Mouse (Mus musculus) heart, embryonic 11.5 days (tissue): Measurements from ENCODE around the gene Slc4a10. TPM values are rescaled to one million over a fixed set of nuclear protein-coding genes. Genes with fewer than 3 reads are reported as not detected.
"Not testable (repeated sequence)": the region's sequence is repeated elsewhere in the genome, so short reads cannot be mapped to it uniquely, and the experiment has no call there.

Experiments used
- ATAC-seq: fragments of 200-750 bp; cut with Nextera tagmentation; replicated peaks from 2 replicates; pipeline ENCODE4 v1.8.0; 2017; ENCODE audit warnings: moderate library complexity; ENCODE audit not compliant: insufficient number of reproducible peaks, low FRiP score, low TSS enrichment
- H3K27ac ChIP-seq: fragments of 300-500 bp; sonication (generic); 2 replicates; pipeline ENCODE4 v1.5.1; 2014; ENCODE audit warnings: mild to moderate bottlenecking, low read depth, low read length
- H3K27me3 ChIP-seq: fragments of 300-500 bp; sonication (generic); 2 replicates; pipeline ENCODE4 v1.6.1; 2014; ENCODE audit warnings: mild to moderate bottlenecking, low read length, mixed read lengths; ENCODE audit not compliant: control insufficient read depth, insufficient read depth
- H3K36me3 ChIP-seq: fragments of 300-500 bp; sonication (generic); 2 replicates; pipeline ENCODE4 v1.6.1; 2014; ENCODE audit warnings: mild to moderate bottlenecking, low read length, moderate library complexity, mixed read lengths; ENCODE audit not compliant: control insufficient read depth, insufficient read depth
- H3K4me1 ChIP-seq: fragments of 300-500 bp; sonication (generic); 2 replicates; pipeline ENCODE4 v1.6.1; 2014; ENCODE audit warnings: low read length; ENCODE audit not compliant: control insufficient read depth, insufficient read depth
- H3K4me2 ChIP-seq: fragments of 300-500 bp; sonication (generic); 2 replicates; pipeline ENCODE4 v1.6.1; 2014; ENCODE audit warnings: mild to moderate bottlenecking, moderate library complexity
- H3K4me3 ChIP-seq: fragments of 300-500 bp; sonication (generic); 2 replicates; pipeline ENCODE4 v1.5.1; 2014; ENCODE audit warnings: low read depth, low read length
- H3K9ac ChIP-seq: fragments of 300-500 bp; sonication (generic); 2 replicates; pipeline ENCODE4 v1.6.1; 2014; ENCODE audit warnings: mild to moderate bottlenecking, low read depth, low read length, moderate library complexity
- H3K9me3 ChIP-seq: fragments of 300-500 bp; sonication (generic); replicated peaks from 2 replicates; pipeline ENCODE4 v1.6.1; 2016; ENCODE audit warnings: low read length; ENCODE audit not compliant: control insufficient read depth
- WGBS: fragments of 180-500 bp; shearing (Covaris S2); extraction: QIAGEN DNeasy Blood & Tissue Kit; methylation state at CpG from one replicate; pipeline ENCODE4 v1.1.7; 2014; ENCODE audit not compliant: insufficient replicate concordance; 5-methylcytosine and 5-hydroxymethylcytosine counted together
- polyA plus RNA-seq: library from polyadenylated mRNA; unstranded; fragments of >200 nt; fragmentation: Nextera tagmentation; extraction: Ambion mirVana; gene quantifications from 2 replicates; pipeline ENCODE4 v1.2.1, GENCODE M21; 2014

Slc4a10 gene
- 0.49 and 0.72 TPM in 2 replicates for polyA plus RNA-seq

DNA sequence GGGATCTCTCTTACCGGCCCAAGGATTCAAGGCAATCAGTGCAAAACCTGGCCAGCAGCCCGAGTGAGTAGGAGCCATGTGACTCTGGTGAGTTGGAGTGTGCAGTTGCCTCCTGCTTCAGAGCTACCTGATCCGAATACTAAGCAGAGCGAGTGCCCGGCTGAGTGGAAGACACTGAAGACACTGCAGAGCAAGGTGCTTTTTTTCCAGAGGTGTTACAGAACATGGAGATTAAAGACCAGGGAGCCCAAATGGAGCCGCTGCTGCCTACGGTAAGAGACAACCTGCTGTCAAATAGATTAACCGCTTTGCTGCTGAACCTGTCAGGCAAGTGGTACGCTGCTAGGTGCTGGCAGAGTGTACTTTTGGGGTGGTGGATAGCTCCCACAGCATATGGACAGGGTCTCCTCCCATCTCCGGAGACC lies at the start of gene Slc4a10:
Gene Slc4a10 (plus strand): TSS at position 42 of the 425 bp plus-strand sequence.
- Histone ChIP-seq H3K4me1 (no peaks in the 10 kb centered on the region), H3K27me3 (no peaks in the 10 kb centered on the region), H3K9ac (peak within 1 kb of the TSS; percentile 67), H3K9me3 (no peaks in the 10 kb centered on the region), H3K27ac (no peak within 1 kb of the TSS), H3K36me3 (no peaks in the 10 kb centered on the region), H3K4me2 (peak within 1 kb of the TSS; percentile 79), H3K4me3 (peak within 1 kb of the TSS; percentile 58)
- 10% methylated on average over 10 of the region's 10 CpGs for WGBS
- no peak for ATAC-seq

DNA sequence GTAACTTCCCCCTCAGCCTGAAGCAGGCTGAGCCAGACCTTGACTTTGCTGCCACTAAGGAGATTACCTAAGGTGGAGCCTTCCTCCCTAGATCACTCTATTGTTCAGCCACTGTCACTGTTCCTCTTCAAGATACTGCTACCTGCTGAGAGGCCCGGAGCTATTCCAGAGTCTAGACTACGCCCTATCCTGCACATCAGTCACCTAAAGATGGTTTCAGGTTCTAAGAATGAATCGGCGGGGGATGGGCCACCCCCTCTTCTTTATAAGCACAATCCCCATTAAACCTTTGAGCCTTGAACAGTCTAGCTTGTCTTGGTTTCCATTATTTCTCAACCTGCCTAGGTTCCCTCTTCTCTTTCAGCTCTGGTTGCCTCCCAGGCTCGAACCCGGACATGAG lies 45.0 kb upstream of the Slc4a10 start:
- H3K9ac ChIP-seq, H3K27ac ChIP-seq, H3K4me1 ChIP-seq, H3K27me3 ChIP-seq, H3K4me2 ChIP-seq, H3K36me3 ChIP-seq, H3K4me3 ChIP-seq, ATAC-seq, H3K9me3 ChIP-seq: not testable (repeated sequence)
- 76% methylated on average over 6 of the region's 6 CpGs for WGBS

DNA sequence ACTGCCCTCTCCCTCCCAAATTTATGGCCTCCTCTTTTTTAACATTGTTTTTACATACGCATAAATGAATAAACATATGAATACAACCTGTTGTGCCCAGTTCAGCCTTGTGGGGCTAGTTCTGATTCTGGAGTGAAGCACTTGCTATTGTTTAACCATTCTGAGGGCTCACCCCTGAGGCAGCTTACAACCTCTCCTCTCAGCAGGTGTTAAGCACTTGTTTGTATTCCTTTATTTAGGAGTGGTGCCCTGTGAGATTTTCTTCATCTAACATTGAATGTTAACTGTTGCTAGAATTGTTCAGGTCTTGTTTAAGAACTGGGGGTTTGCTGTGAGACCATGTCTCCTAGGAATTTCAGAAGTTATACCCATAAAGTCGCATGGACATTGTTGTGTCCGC lies 28.1 kb upstream of the Slc4a10 start:
- no peak for ATAC-seq
- H3K36me3 ChIP-seq: no peaks in the 10 kb centered on the region
- no peaks in the 10 kb centered on the region for H3K4me1 ChIP-seq
- H3K9ac ChIP-seq: no peak overlapping the region
- no peaks in the 10 kb centered on the region for H3K9me3 ChIP-seq
- no peak overlapping the region for H3K4me3 ChIP-seq
- no peak overlapping the region for H3K27ac ChIP-seq
- no peaks in the 10 kb centered on the region for H3K27me3 ChIP-seq
- 49% methylated on average over 3 of the region's 3 CpGs for WGBS
- H3K4me2 ChIP-seq: no peak overlapping the region

DNA sequence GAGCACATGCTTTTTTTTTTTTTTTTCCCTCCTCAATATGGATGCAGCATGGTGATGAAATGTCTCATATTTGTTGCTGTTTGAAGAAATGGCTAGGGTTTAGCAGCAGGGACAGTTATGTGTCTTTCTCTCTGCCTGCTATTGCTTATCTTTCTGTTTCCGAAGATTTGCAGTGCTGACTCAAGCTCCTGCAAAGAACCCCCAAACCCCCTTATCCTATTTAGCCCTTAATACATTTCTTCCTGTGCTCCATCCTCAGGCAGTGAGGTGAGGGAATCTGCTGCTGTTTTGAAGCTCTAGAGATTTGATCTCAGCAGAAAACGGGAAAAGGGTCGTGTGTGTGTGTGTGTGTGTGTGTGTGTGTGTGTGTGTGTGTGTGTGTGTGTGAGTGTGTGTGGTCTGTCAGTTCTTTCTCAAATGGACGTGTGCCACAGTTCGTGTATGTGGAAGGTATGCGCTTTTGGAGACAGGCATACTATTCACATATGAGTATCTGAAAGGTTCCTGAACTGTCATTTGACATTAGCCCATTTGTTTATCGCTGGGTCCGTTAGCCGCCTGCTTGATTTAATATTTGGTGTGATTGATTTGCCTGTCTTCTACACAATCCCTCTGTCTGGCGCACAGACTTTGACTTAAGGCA lies 720 bp downstream of the Slc4a10 start:
- no peaks in the 10 kb centered on the region for H3K27me3 ChIP-seq
- H3K4me3 ChIP-seq: peak overlapping the region; percentile 58
- peak overlapping the region; percentile 79 for H3K4me2 ChIP-seq
- no peak overlapping the region for H3K27ac ChIP-seq
- no peaks in the 10 kb centered on the region for H3K4me1 ChIP-seq
- ATAC-seq: no peak
- H3K9ac ChIP-seq: peak overlapping the region; percentile 67
- WGBS: 11% methylated on average over 10 of the region's 10 CpGs
- H3K36me3 ChIP-seq: no peaks in the 10 kb centered on the region
- H3K9me3 ChIP-seq: no peaks in the 10 kb centered on the region

DNA sequence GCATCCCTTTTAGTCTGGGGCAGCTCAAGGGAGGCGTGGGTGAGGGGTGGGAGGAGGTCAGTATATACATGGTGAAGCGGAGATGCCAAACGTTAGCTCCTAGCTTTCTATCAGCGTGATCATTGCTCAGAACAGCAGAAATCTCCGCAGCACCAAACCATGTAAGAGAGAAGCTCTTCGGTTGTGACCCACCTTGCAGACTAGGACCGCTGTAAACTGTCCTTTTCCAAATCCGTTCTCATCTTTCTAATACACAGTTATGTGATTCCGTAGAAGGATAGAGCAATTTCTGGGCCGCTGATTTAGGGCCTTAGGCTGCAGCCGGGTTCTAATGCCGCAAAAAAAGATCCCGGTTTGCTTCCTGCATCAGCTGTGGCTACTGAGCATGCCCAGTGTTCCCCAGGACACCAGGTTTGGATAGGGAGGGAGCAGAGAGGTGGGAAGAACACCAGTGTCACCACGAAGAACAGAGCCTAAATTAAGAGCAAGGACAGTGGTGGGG lies 1.3 kb downstream of the Slc4a10 start:
- peak overlapping the region; percentile 67 for H3K9ac ChIP-seq
- no peaks in the 10 kb centered on the region for H3K36me3 ChIP-seq
- H3K4me2 ChIP-seq: peak overlapping the region; percentile 79
- WGBS: 6% methylated on average over 14 of the region's 14 CpGs
- H3K27me3 ChIP-seq: no peaks in the 10 kb centered on the region
- no peak; the same call in 1 of the 2 replicates for ATAC-seq
- no peaks in the 10 kb centered on the region for H3K9me3 ChIP-seq
- H3K4me1 ChIP-seq: no peaks in the 10 kb centered on the region
- H3K4me3 ChIP-seq: peak overlapping the region; percentile 58
- H3K27ac ChIP-seq: 0 out of 2 replicates have a peak overlapping the region, but pooled peaks have one; percentile 46

DNA sequence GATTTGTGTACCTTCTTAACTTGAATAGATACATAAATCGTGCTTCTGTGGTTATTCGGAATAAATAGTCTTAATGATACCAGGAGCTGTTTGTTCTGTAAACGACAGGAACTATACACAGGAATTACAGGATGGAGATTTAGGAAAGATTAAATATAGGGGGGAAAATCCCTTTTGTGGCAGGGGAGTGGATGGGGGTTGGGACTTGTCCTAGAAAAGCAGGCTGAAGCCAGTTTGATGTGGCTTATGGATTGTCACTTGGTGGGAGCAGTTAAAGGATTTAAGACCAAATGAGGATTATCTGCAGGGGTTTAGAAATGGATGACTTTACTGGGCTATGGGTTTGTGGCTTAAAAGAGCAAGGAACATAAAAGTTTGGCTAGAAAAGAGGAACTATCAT lies 1.9 kb downstream of the Slc4a10 start:
- Histone ChIP-seq H3K4me3 (peak overlapping the region; percentile 58), H3K27ac (no peak overlapping the region), H3K9ac (no peak overlapping the region), H3K4me1 (no peaks in the 10 kb centered on the region), H3K4me2 (peak overlapping the region; percentile 79), H3K36me3 (no peaks in the 10 kb centered on the region), H3K9me3 (no peaks in the 10 kb centered on the region), H3K27me3 (no peaks in the 10 kb centered on the region)
- ATAC-seq: no peak
- WGBS: 15% methylated on average over 3 of the region's 3 CpGs

DNA sequence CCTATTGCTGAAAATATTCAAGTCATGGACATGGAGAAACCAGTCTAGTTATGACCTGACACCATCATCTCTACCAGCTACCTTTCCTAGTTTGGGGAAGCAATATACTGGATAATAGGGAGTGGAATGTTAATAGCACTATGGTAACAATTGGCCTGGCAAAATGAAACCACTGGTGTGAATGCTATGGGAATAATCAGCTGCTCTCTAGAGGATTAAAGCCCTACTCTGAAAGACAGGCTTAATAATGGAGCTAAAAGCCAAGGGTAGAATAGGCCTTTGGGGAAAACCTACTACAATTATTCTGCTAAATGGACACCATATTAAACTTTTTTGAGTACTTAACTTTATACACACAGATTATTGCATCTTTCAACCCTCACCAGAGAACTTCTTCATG lies 30.2 kb downstream of the Slc4a10 start:
- H3K4me1 ChIP-seq: no peaks in the 10 kb centered on the region
- no peak for ATAC-seq
- H3K9me3 ChIP-seq: no peaks in the 10 kb centered on the region
- H3K9ac ChIP-seq: no peak overlapping the region
- no peak overlapping the region for H3K4me3 ChIP-seq
- no peak overlapping the region for H3K4me2 ChIP-seq
- H3K36me3 ChIP-seq: no peaks in the 10 kb centered on the region
- no peaks in the 10 kb centered on the region for H3K27me3 ChIP-seq
- no peak overlapping the region for H3K27ac ChIP-seq

DNA sequence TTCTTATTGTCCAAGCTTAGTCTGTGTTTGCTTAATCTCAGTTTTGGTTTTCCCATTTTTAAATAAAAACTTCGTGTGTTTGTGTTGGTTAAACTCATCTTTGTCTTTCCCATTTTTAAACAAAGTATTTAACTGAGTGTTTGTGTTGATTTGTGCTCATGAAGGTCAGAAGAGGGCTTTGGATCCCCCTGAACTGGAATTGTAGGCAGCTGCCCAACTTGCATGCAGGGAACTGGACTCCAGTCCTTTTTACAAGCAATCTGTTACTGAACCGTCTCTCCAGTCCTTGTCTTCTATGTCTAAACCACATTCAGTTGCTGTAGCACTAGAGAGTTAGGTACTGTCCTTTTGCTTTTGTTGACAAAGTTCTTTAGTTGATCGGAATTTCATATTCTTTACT lies 41.3 kb downstream of the Slc4a10 start:
- no peak overlapping the region for H3K27ac ChIP-seq
- H3K4me1 ChIP-seq: no peaks in the 10 kb centered on the region
- H3K36me3 ChIP-seq: no peaks in the 10 kb centered on the region
- 64% methylated on average over 3 of the region's 3 CpGs for WGBS
- no peak overlapping the region for H3K4me2 ChIP-seq
- ATAC-seq: no peak
- no peaks in the 10 kb centered on the region for H3K9me3 ChIP-seq
- H3K4me3 ChIP-seq: no peak overlapping the region
- H3K9ac ChIP-seq: no peak overlapping the region
- H3K27me3 ChIP-seq: no peaks in the 10 kb centered on the region

DNA sequence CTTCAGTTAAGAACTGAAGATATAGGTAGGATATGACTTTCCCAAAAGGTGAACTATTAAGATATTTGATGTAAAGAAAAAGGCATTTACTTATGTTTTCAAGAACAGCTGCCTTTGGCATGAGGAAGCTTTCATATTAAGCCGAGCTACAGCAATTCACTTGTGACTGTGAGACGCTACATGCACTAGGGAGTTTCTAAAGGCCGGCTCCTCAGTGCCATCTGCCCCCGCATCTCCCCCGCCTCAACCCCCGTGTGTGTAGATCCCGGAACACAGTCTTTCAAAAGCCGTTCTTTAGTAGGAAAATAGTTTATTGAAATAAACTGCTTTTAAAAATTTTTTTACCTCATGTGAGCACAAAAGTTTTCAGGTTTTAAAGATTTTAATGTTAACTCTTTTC lies 42.5 kb downstream of the Slc4a10 start:
- Histone ChIP-seq H3K36me3 (no peaks in the 10 kb centered on the region), H3K4me2 (no peak overlapping the region), H3K9me3 (no peaks in the 10 kb centered on the region), H3K27ac (no peak overlapping the region), H3K27me3 (no peaks in the 10 kb centered on the region), H3K9ac (no peak overlapping the region), H3K4me3 (no peak overlapping the region), H3K4me1 (no peaks in the 10 kb centered on the region)
- ATAC-seq: no peak
- WGBS: 77% methylated on average over 8 of the region's 8 CpGs
